Mouse (Mus musculus) embryonic facial prominence, embryonic 15.5 days (tissue): ENCODE results near the gene Xylt2. TPM values are rescaled to one million over a fixed set of nuclear protein-coding genes. Genes with fewer than 3 reads are reported as not detected.
"Not testable (repeated sequence)": the region's sequence is repeated elsewhere in the genome, so short reads cannot be mapped to it uniquely, and the experiment has no call there.

ENCODE experiments used
- ATAC-seq: fragments of 200-750 bp; cut with Nextera tagmentation; 2 replicates; pipeline ENCODE4 v1.8.0; 2017; ENCODE audit warnings: low read depth, moderate TSS enrichment; ENCODE audit not compliant: insufficient number of reproducible peaks, low FRiP score, low TSS enrichment
- H3K27ac ChIP-seq: fragments of 300-500 bp; sonication (generic); replicated peaks from 2 replicates; pipeline ENCODE4 v1.5.1; 2015; ENCODE audit warnings: mild to moderate bottlenecking, inconsistent platforms
- H3K27me3 ChIP-seq: fragments of 300-500 bp; sonication (generic); 2 replicates; pipeline ENCODE4 v1.6.1; 2015; ENCODE audit warnings: inconsistent platforms
- H3K36me3 ChIP-seq: fragments of 300-500 bp; sonication (generic); 2 replicates; pipeline ENCODE4 v1.6.1; 2015; ENCODE audit warnings: mild to moderate bottlenecking, inconsistent platforms
- H3K4me1 ChIP-seq: fragments of 300-500 bp; sonication (generic); 2 replicates; pipeline ENCODE4 v1.6.1; 2015; ENCODE audit warnings: inconsistent platforms
- H3K4me2 ChIP-seq: fragments of 300-500 bp; sonication (generic); replicated peaks from 2 replicates; pipeline ENCODE4 v1.6.1; 2015; ENCODE audit warnings: mild to moderate bottlenecking, inconsistent platforms
- H3K4me3 ChIP-seq: fragments of 300-500 bp; sonication (generic); replicated peaks from 2 replicates; pipeline ENCODE4 v1.5.1; 2015; ENCODE audit warnings: mild to moderate bottlenecking, inconsistent platforms
- H3K9ac ChIP-seq: fragments of 300-500 bp; sonication (generic); 2 replicates; pipeline ENCODE4 v1.6.1; 2015; ENCODE audit warnings: inconsistent platforms
- H3K9me3 ChIP-seq: fragments of 300-500 bp; sonication (generic); replicated peaks from 2 replicates; pipeline ENCODE4 v1.6.1; 2016; ENCODE audit warnings: inconsistent platforms
- WGBS: fragments of 180-500 bp; shearing (Covaris S2); methylation state at CpG from one replicate; pipeline ENCODE4 v1.1.7; 2015; 5-methylcytosine and 5-hydroxymethylcytosine counted together
- polyA plus RNA-seq: library from polyadenylated mRNA; unstranded; fragments of >200 nt; fragmentation: Nextera tagmentation; extraction: Ambion mirVana; gene quantifications from 2 replicates; pipeline ENCODE4 v1.2.1, GENCODE M21; 2015

Xylt2 gene
- polyA plus RNA-seq, 1 experiment from 2014 or later, result 26.3 TPM

GRCm38 (mm10) chr11:94676308-94676707 is 1.0 kb downstream of the Xylt2 start:
- Histone ChIP-seq H3K27ac (peak overlapping the region; percentile 93), H3K36me3 (0 out of 2 replicates have a peak, but pooled peaks cover 3% of the 10 kb centered on the region), H3K4me3 (peak overlapping the region; percentile 85), H3K9me3 (no peaks in the 10 kb centered on the region), H3K4me2 (peak overlapping the region; percentile 66), H3K27me3 (no peaks in the 10 kb centered on the region), H3K9ac (peak overlapping the region; percentile 97), H3K4me1 (peaks cover 35% of the 10 kb centered on the region)
- 38% methylated on average over 4 of the region's 4 CpGs for WGBS
- ATAC-seq, result no peak

GRCm38 (mm10) chr11:94675446-94675845 is 1.9 kb downstream of the Xylt2 start:
- Histone ChIP-seq H3K9me3 (no peaks in the 10 kb centered on the region), H3K27me3 (no peaks in the 10 kb centered on the region), H3K4me1 (peaks cover 35% of the 10 kb centered on the region), H3K36me3 (peaks cover 7% of the 10 kb centered on the region), H3K27ac (no peak overlapping the region), H3K9ac (no peak overlapping the region), H3K4me2 (peak overlapping the region; percentile 66; the same call in 1 of the 2 replicates), H3K4me3 (no peak overlapping the region; the same call in 1 of the 2 replicates)
- no peak for ATAC-seq
- WGBS, result 75% methylated on average over 5 of the region's 5 CpGs

GRCm38 (mm10) chr11:94674984-94675383 is 2.3 kb downstream of the Xylt2 start:
- H3K36me3 ChIP-seq, result peaks cover 12% of the 10 kb centered on the region
- 69% methylated on average over 5 of the region's 5 CpGs for WGBS
- peaks cover 35% of the 10 kb centered on the region for H3K4me1 ChIP-seq
- no peaks in the 10 kb centered on the region for H3K27me3 ChIP-seq
- no peaks in the 10 kb centered on the region for H3K9me3 ChIP-seq
- H3K4me3 ChIP-seq, result no peak overlapping the region
- H3K27ac ChIP-seq, result no peak overlapping the region
- no peak for ATAC-seq
- H3K9ac ChIP-seq, result no peak overlapping the region
- no peak overlapping the region for H3K4me2 ChIP-seq

- H3K36me3 ChIP-seq, result peaks cover 91% of the 10 kb centered on the region
- no peak overlapping the region for H3K4me3 ChIP-seq
- H3K4me2 ChIP-seq, result no peak overlapping the region
- no peaks in the 10 kb centered on the region for H3K27me3 ChIP-seq
- H3K27ac ChIP-seq, result no peak overlapping the region
- no peak for ATAC-seq
- no peak overlapping the region for H3K9ac ChIP-seq
- WGBS, result 93% methylated on average over 6 of the region's 6 CpGs
- no peaks in the 10 kb centered on the region for H3K9me3 ChIP-seq
- no peaks in the 10 kb centered on the region for H3K4me1 ChIP-seq
Measured at GRCm38 (mm10) chr11:94665281-94665680, 12.0 kb downstream of the Xylt2 start.

- H3K4me3 ChIP-seq, result no peak overlapping the region
- H3K36me3 ChIP-seq, result peaks cover 80% of the 10 kb centered on the region
- H3K4me2 ChIP-seq, result no peak overlapping the region
- ATAC-seq, result no peak
- WGBS, result 58% methylated on average over 1 of the region's 1 CpGs
- no peak overlapping the region for H3K9ac ChIP-seq
- no peaks in the 10 kb centered on the region for H3K9me3 ChIP-seq
- no peaks in the 10 kb centered on the region for H3K27me3 ChIP-seq
- no peaks in the 10 kb centered on the region for H3K4me1 ChIP-seq
- H3K27ac ChIP-seq, result no peak overlapping the region
Measured at GRCm38 (mm10) chr11:94661344-94661743, 16.0 kb downstream of the Xylt2 start.

GRCm38 (mm10) chr11:94653663-94654436 is 23.5 kb downstream of the Xylt2 start, which contains the start of the genes Mrpl27 and Eme1:
Gene Mrpl27 (plus strand): TSS chr11:94653767.
Gene Eme1 (minus strand): TSS chr11:94653964.
- peaks cover 30% of the 10 kb centered on the region for H3K36me3 ChIP-seq
- H3K4me3 ChIP-seq, result peak within 1 kb of the TSS; percentile 71
- H3K27me3 ChIP-seq, result no peaks in the 10 kb centered on the region
- H3K27ac ChIP-seq, result peak within 1 kb of the TSS; percentile 96
- peak within 1 kb of the TSS; percentile 78 for H3K4me2 ChIP-seq
- peaks cover 15% of the 10 kb centered on the region for H3K4me1 ChIP-seq
- ATAC-seq, result peak; percentile 87
- no peaks in the 10 kb centered on the region for H3K9me3 ChIP-seq
- WGBS, result under 1% methylated on average over 32 of the region's 32 CpGs
- H3K9ac ChIP-seq, result peak within 1 kb of the TSS; percentile 27

- H3K4me3 ChIP-seq, result peak overlapping the region; percentile 71
- H3K36me3 ChIP-seq, result peaks cover 26% of the 10 kb centered on the region
- WGBS, result 48% methylated on average over 8 of the region's 8 CpGs
- H3K4me1 ChIP-seq, result peaks cover 15% of the 10 kb centered on the region
- H3K27me3 ChIP-seq, result no peaks in the 10 kb centered on the region
- ATAC-seq, result no peak
- H3K9ac ChIP-seq, result no peak overlapping the region
- H3K9me3 ChIP-seq, result no peaks in the 10 kb centered on the region
- no peak overlapping the region for H3K27ac ChIP-seq
- H3K4me2 ChIP-seq, result peak overlapping the region; percentile 78
Measured at GRCm38 (mm10) chr11:94652973-94653372, 24.3 kb downstream of the Xylt2 start.

GRCm38 (mm10) chr11:94651241-94651640 is 26.1 kb downstream of the Xylt2 start:
- not testable (repeated sequence) for H3K9me3 ChIP-seq, H3K4me2 ChIP-seq, H3K27ac ChIP-seq, H3K27me3 ChIP-seq, H3K9ac ChIP-seq, ATAC-seq, H3K4me3 ChIP-seq
- peaks cover 15% of the 10 kb centered on the region for H3K4me1 ChIP-seq
- H3K36me3 ChIP-seq, result peaks cover 32% of the 10 kb centered on the region
- WGBS, result 92% methylated on average over 7 of the region's 7 CpGs

- 93% methylated on average over 4 of the region's 4 CpGs for WGBS
- Histone ChIP-seq H3K4me2 (no peak overlapping the region), H3K4me3 (no peak overlapping the region), H3K4me1 (no peaks in the 10 kb centered on the region), H3K9ac (no peak overlapping the region), H3K36me3 (peaks cover 77% of the 10 kb centered on the region), H3K9me3 (no peaks in the 10 kb centered on the region), H3K27me3 (no peaks in the 10 kb centered on the region), H3K27ac (no peak overlapping the region)
- no peak for ATAC-seq
Measured at GRCm38 (mm10) chr11:94646457-94646856, 30.9 kb downstream of the Xylt2 start.

- Histone ChIP-seq H3K27me3 (no peaks in the 10 kb centered on the region), H3K36me3 (peaks cover 84% of the 10 kb centered on the region), H3K4me2 (no peak overlapping the region), H3K9me3 (no peaks in the 10 kb centered on the region), H3K4me1 (no peaks in the 10 kb centered on the region), H3K9ac (no peak overlapping the region), H3K27ac (no peak overlapping the region), H3K4me3 (no peak overlapping the region)
- 87% methylated on average over 8 of the region's 8 CpGs for WGBS
- ATAC-seq, result no peak
Measured at GRCm38 (mm10) chr11:94644461-94645219, 32.7 kb downstream of the Xylt2 start.

- 84% methylated on average over 5 of the region's 5 CpGs for WGBS
- Histone ChIP-seq H3K27ac (no peak overlapping the region), H3K4me2 (no peak overlapping the region), H3K9ac (no peak overlapping the region), H3K27me3 (no peaks in the 10 kb centered on the region), H3K36me3 (peaks cover 75% of the 10 kb centered on the region), H3K4me3 (no peak overlapping the region), H3K9me3 (no peaks in the 10 kb centered on the region), H3K4me1 (peaks cover 12% of the 10 kb centered on the region)
- ATAC-seq, result no peak
Measured at GRCm38 (mm10) chr11:94634431-94634830, 42.9 kb downstream of the Xylt2 start.
